Comparison of ENCODE assay signal across 10 mouse cellular contexts in the genomic region with DNA sequence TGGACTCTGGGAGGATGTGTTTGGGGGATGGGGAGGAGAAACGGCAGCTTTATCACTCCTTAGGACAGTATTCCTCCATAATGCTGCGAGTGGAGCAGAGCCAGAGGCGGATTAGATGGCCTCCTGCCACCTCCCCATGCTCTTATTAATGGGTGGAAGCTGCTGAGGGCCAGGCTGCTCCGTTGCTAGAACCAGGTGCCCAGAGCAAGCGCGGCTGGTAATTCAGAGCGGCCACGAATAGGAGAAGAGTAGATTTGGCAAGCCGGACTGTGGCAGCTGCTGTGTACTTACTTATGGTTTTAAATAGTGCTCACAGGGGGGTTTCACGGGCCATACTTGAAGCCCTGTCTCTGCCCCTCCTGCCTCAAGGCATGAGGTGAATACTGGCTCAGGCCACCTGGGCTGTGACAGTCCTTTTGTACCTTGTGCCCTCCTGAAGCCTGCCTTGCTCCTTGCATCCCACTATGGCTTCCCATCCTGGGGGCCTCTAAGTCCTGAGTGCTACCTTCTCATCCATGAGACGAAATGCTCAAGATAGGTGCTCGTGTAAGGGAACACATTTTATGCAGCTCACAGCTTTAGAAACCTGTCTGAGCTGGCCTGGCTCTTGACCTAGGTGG. TPM values are rescaled to one million over a fixed set of nuclear protein-coding genes. Genes with fewer than 3 reads are reported as not detected.
A peak's percentile ranks its signal among the peaks of the same experiment; 100 is the strongest.
DNase-seq lines count a peak whose midpoint lies in the region; ATAC-seq and TF ChIP-seq lines count a peak whose summit lies in the region.
"Had no signal": no experiment of that assay in that cellular context is flagged by ENCODE, and none has a peak within 500 bp of the region (broad histone marks: within the 10 kb centered on the region; RNA-seq: fewer than 3 reads in every experiment).

No protein-coding gene starts in this region.

- DNase-seq in left cerebral cortex, adult 2 months (ENCODE audit: extremely low spot score in 1 of 2, low spot score in 2 of 2), result no peak
- no peak for DNase-seq in left cerebral cortex, adult 8-10 months (ENCODE audit: low spot score in 2 of 2)
- DNase-seq in cerebellum, adult 11 months, result peak; percentile 80
- no peak for DNase-seq in embryo, embryonic 10 days (ENCODE audit: low spot score)

- H3K9me3 ChIP-seq in forebrain, embryonic 15.5 days, result no peaks in the 10 kb centered on the region
- H3K9me3 ChIP-seq in midbrain, embryonic 15.5 days, result no peaks in the 10 kb centered on the region
- H3K9me3 ChIP-seq: heart, embryonic 10.5 days had no signal

- peak; percentile 78 for ATAC-seq in forebrain, embryonic 15.5 days (replicated peaks)
- peak; percentile 70 for ATAC-seq in midbrain, embryonic 15.5 days (replicated peaks)
- ATAC-seq in erythroid progenitor cell, adult 5-6 weeks (replicated peaks; ENCODE audit: low FRiP score, poor library complexity, severe bottlenecking), result no peak
- ATAC-seq in erythroblast, adult 5-6 weeks (replicated peaks; ENCODE audit: low FRiP score, poor library complexity, severe bottlenecking), result no peak
- ATAC-seq: intestine, embryonic 16.5 days had no signal

- TF ChIP-seq CTCF in left cerebral cortex, adult 2 months (IDR thresholded peaks at IDR 0.05), result no peak

- H3K4me2 ChIP-seq in forebrain, embryonic 15.5 days (replicated peaks), result no peak overlapping the region
- H3K4me2 ChIP-seq in midbrain, embryonic 15.5 days, result no peak overlapping the region

- WGBS in forebrain, embryonic 15.5 days, result 35% methylated on average over 12 of the region's 12 CpGs
- 51% methylated on average over 12 of the region's 12 CpGs for WGBS in midbrain, embryonic 15.5 days

- intact Hi-C loops in left cerebral cortex, adult 2 months (cut with DNase I), result no loop called here

- 0 out of 2 replicates have a peak overlapping the region, but pooled peaks have one; percentile 4 for H3K4me3 ChIP-seq in left cerebral cortex, adult 2 months
- no peak overlapping the region for H3K4me3 ChIP-seq in forebrain, embryonic 15.5 days
- no peak overlapping the region for H3K4me3 ChIP-seq in midbrain, embryonic 15.5 days
- H3K4me3 ChIP-seq: heart, embryonic 10.5 days had no signal

- no peaks in the 10 kb centered on the region for H3K36me3 ChIP-seq in forebrain, embryonic 15.5 days
- H3K36me3 ChIP-seq in midbrain, embryonic 15.5 days (replicated peaks), result no peaks in the 10 kb centered on the region
- H3K36me3 ChIP-seq: heart, embryonic 10.5 days had no signal

- H3K9ac ChIP-seq in forebrain, embryonic 15.5 days (replicated peaks), result no peak overlapping the region
- H3K9ac ChIP-seq in midbrain, embryonic 15.5 days, result no peak overlapping the region

- H3K27ac ChIP-seq in left cerebral cortex, adult 2 months, result peak overlapping the region; percentile 15; the same call in 1 of the 2 replicates
- H3K27ac ChIP-seq in forebrain, embryonic 15.5 days (replicated peaks), result 0 out of 2 replicates have a peak overlapping the region, but pooled peaks have one; percentile 15
- H3K27ac ChIP-seq in midbrain, embryonic 15.5 days, result peak overlapping the region; percentile 38; the same call in 1 of the 2 replicates
- H3K27ac ChIP-seq: heart, embryonic 10.5 days had no signal

- peaks cover 8% of the 10 kb centered on the region for H3K4me1 ChIP-seq in forebrain, embryonic 15.5 days
- H3K4me1 ChIP-seq in midbrain, embryonic 15.5 days, result peaks cover 15% of the 10 kb centered on the region

- H3K27me3 ChIP-seq in forebrain, embryonic 15.5 days, result no peaks in the 10 kb centered on the region
- H3K27me3 ChIP-seq in midbrain, embryonic 15.5 days (replicated peaks), result no peaks in the 10 kb centered on the region

RNA-seq across cellular contexts. Expression of a gene that starts 14.7 kb away (rescaled TPM):
- total RNA-seq in left cerebral cortex, adult 2 months (2021), result 100 to 1,000 TPM in 1 of 2 experiments, 10 to 100 TPM in 1; 97.9 to 105 TPM
- 10 to 100 TPM; 68.4 to 83.9 (median 75.3) TPM for total RNA-seq in left cerebral cortex, adult 8-10 months (2022)
- 10.0 and 10.7 TPM in 2 replicates for polyA plus RNA-seq in forebrain, embryonic 15.5 days (2015; fragmentation: Nextera tagmentation; extraction: Ambion mirVana)
- polyA plus RNA-seq in midbrain, embryonic 15.5 days (2015; fragmentation: Nextera tagmentation; extraction: Ambion mirVana), result 20.7 and 21.4 TPM in 2 replicates
- 2.9 and 3.2 TPM in 2 replicates for total RNA-seq in erythroid progenitor cell, adult 5-6 weeks (2015; ENCODE audit: low replicate concordance)
- total RNA-seq in erythroid progenitor cell, adult 5-6 weeks (2017; ENCODE audit: low replicate concordance), result 2.6 and 14.8 TPM in 2 replicates
- total RNA-seq in erythroblast, adult 5-6 weeks (2015; ENCODE audit: low replicate concordance), result 6.5 and 11.7 TPM in 2 replicates
- 5.0 and 11.7 TPM in 2 replicates for total RNA-seq in erythroblast, adult 5-6 weeks (2017; ENCODE audit: low replicate concordance)

Comparison
In these comparisons a context has a peak if more than half of its experiments do, and no peak if none do; other contexts are left out.
1. ATAC-seq: peak in forebrain, embryonic 15.5 days (single experiment) and midbrain, embryonic 15.5 days (single experiment); none in erythroid progenitor cell, adult 5-6 weeks (single experiment) and erythroblast, adult 5-6 weeks (single experiment).
2. RNA of a gene that starts 14.7 kb away (total RNA-seq): 97.9 to 105 TPM in left cerebral cortex, adult 2 months and 68.4 to 83.9 TPM in left cerebral cortex, adult 8-10 months; 2.6 to 14.8 TPM in erythroid progenitor cell, adult 5-6 weeks and 5.0 to 11.7 TPM in erythroblast, adult 5-6 weeks; every median in the first group is over 4 times any median in the second.
3. Peak in every context shown above with its lines, with median percentiles within 50 percentile points of each other: H3K27ac ChIP-seq.